Mouse (Mus musculus) embryonic fibroblast, embryonic 13.5 days (primary cell): Measurements from ENCODE around the gene Ccr8.

Experiments
- CTCF ChIP-seq: IDR thresholded peaks from 2 replicates; pipeline ENCODE4 v1.5.1; 2011; ENCODE audit warnings: mild to moderate bottlenecking, control low read depth, low read length, moderate library complexity, borderline replicate concordance; ENCODE audit not compliant: insufficient read depth
- POLR2A ChIP-seq: IDR thresholded peaks from 2 replicates; pipeline ENCODE4 v1.6.1; 2011; ENCODE audit warnings: low read depth, mild to moderate bottlenecking, control low read depth, low read length, moderate library complexity

DNA sequence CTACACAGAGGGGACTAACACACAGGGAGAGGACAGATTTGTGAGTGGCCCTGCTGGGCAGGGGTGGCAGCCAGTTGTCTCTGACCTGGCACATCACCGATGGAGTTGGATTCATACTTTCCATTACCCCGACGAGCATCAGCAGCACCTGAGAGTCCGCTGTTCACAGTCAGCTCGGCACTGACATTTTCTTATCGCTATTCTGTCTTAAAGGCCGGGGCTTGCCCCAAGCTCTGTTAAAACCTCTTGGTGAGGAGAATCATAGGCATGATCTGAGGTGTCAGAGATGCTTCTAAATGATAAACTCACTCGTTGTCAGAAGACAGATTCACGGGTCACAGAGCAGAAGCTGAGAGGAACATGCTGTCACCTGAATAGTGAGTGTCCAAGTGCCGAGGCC, 828 bp upstream of the Ccr8 start:
- TF ChIP-seq POLR2A (no peak), CTCF (no peak)
